Mouse (Mus musculus) testis, adult 2 months (tissue): Measurements from ENCODE around the gene Mstn.

Source experiments
- CTCF ChIP-seq: fragments of 200-500 bp; IDR thresholded peaks from 2 replicates; pipeline ENCODE4 v1.5.1; 2012; ENCODE audit warnings: low read depth, mild to moderate bottlenecking, inconsistent platforms, low read length, moderate library complexity; ENCODE audit not compliant: control insufficient read depth, insufficient read depth, insufficient replicate concordance
- POLR2A ChIP-seq: fragments of 200-500 bp; IDR thresholded peaks from 2 replicates; pipeline ENCODE4 v1.6.1; 2012; ENCODE audit warnings: low read depth, mild to moderate bottlenecking, inconsistent platforms, low read length, moderate library complexity; ENCODE audit not compliant: control insufficient read depth

DNA sequence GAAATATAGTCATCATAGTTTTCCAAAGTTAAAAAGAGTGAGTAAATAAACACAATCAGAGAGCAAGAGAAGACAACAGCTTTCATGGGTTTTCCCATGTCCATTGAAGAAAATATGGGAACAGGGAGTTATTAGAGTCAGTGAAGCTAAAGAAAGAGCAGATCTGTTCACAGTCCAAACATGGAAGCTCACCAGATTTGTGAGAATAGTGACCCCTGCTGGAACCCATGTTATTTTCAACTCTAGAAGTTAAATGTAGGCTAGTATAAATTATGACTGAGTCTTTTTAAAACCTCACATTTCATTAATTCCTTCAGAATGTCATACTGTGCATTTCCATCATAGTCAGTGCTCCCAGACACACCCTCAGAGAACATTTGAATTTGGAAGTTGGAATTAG is 28.9 kb upstream of the Mstn start:
- TF ChIP-seq CTCF (no peak), POLR2A (no peak)
